Mouse (Mus musculus) MEL (cell line): ENCODE measurements around the gene Tapbp. TPM values are rescaled to one million over a fixed set of nuclear protein-coding genes. Genes with fewer than 3 reads are reported as not detected.
A peak's percentile ranks its signal among the peaks of the same experiment; 100 is the strongest.

Experiments used
- DNase-seq: peaks from one replicate; pipeline ENCODE4 v3.0.0; 2011; ENCODE audit warnings: low read depth, low spot score
- H3K27ac ChIP-seq: 2 replicates; pipeline ENCODE4 v1.5.1; 2012; ENCODE audit warnings: low read depth, mild to moderate bottlenecking, control low read depth, low read length, moderate library complexity; ENCODE audit not compliant: control insufficient read depth
- H3K27me3 ChIP-seq, 2 experiments: fragments of 150-350 bp in 1 of 2; sonication (generic) in 1 of 2; 2 replicates each; pipeline ENCODE4 v1.6.1; 2012; ENCODE audit warnings: low read length in 2 of 2, mild to moderate bottlenecking in 2 of 2, improper control_type of control experiment in 1 of 2, moderate library complexity in 1 of 2; ENCODE audit not compliant: insufficient read depth in 2 of 2, control insufficient read depth in 1 of 2
- H3K36me3 ChIP-seq, 2 experiments: 2 replicates each; pipeline ENCODE4 v1.6.1; 2012 to 2014; ENCODE audit warnings: low read length in 2 of 2, improper control_type of control experiment in 1 of 2, inconsistent platforms in 1 of 2, mild to moderate bottlenecking in 1 of 2; ENCODE audit not compliant: insufficient read depth in 2 of 2, control insufficient read depth in 1 of 2
- H3K4me1 ChIP-seq, 2 experiments: fragments of 150-350 bp in 1 of 2; sonication (generic) in 1 of 2; 2 replicates each; pipeline ENCODE4 v1.6.1; 2012; ENCODE audit warnings: low read length in 2 of 2, improper control_type of control experiment in 1 of 2, mild to moderate bottlenecking in 1 of 2; ENCODE audit not compliant: insufficient read depth in 2 of 2, control insufficient read depth in 1 of 2
- H3K4me3 ChIP-seq, 2 experiments: fragments of 150-350 bp in 1 of 2; sonication (generic) in 1 of 2; 2 replicates each; pipeline ENCODE4 v1.5.1; 2012; ENCODE audit warnings: low read depth in 2 of 2, low read length in 2 of 2, mild to moderate bottlenecking in 2 of 2, moderate library complexity in 2 of 2, control low read depth in 1 of 2, improper control_type of control experiment in 1 of 2; ENCODE audit not compliant: control insufficient read depth in 1 of 2, insufficient read depth in 1 of 2
- H3K79me2 ChIP-seq: 2 replicates; pipeline ENCODE4 v1.6.1; 2012; ENCODE audit warnings: mild to moderate bottlenecking, low read length, moderate library complexity; ENCODE audit not compliant: control insufficient read depth, poor library complexity, insufficient read depth
- H3K9ac ChIP-seq: 2 replicates; pipeline ENCODE4 v1.6.1; 2012; ENCODE audit warnings: low read depth, mild to moderate bottlenecking, control low read depth, low read length, moderate library complexity; ENCODE audit not compliant: control insufficient read depth, poor library complexity, severe bottlenecking
- H3K9me3 ChIP-seq: fragments of 150-350 bp; sonication (generic); replicated peaks from 2 replicates; pipeline ENCODE4 v1.6.1; 2012; ENCODE audit warnings: mild to moderate bottlenecking, low read length, improper control_type of control experiment, moderate library complexity; ENCODE audit not compliant: insufficient read depth
- CHD2 ChIP-seq: IDR thresholded peaks from 2 replicates; pipeline ENCODE4 v1.6.1; 2011; ENCODE audit warnings: low read length, improper control_type of control experiment
- CTCF ChIP-seq, 3 experiments: IDR thresholded peaks in 2 of 3; conservative IDR thresholded peaks in 1 of 3; 2 replicates each; pipeline ENCODE4 v1.5.1; 2011 to 2012; ENCODE audit warnings: low read length in 3 of 3, low read depth in 2 of 3, mild to moderate bottlenecking in 2 of 3, improper control_type of control experiment in 1 of 3, inconsistent platforms in 1 of 3, mixed read lengths in 1 of 3, moderate library complexity in 1 of 3; ENCODE audit not compliant: control insufficient read depth in 1 of 3, insufficient read depth in 1 of 3, poor library complexity in 1 of 3, severe bottlenecking in 1 of 3
- E2F4 ChIP-seq: IDR thresholded peaks from 2 replicates; pipeline ENCODE4 v1.6.1; 2011; ENCODE audit warnings: low read depth, low read length, improper control_type of control experiment, borderline replicate concordance
- ELF1 ChIP-seq: IDR thresholded peaks from 2 replicates; pipeline ENCODE4 v1.6.1; 2014; ENCODE audit warnings: low read depth, mild to moderate bottlenecking, inconsistent platforms, low read length, improper control_type of control experiment, moderate library complexity
- GATA1 ChIP-seq: IDR thresholded peaks from 2 replicates; pipeline ENCODE4 v1.6.1; 2011; ENCODE audit warnings: low read depth, low read length, improper control_type of control experiment
- KAT2A ChIP-seq: conservative IDR thresholded peaks from 2 replicates; pipeline ENCODE4 v1.6.1; 2012; ENCODE audit warnings: low read depth, low read length, improper control_type of control experiment, inconsistent platforms
- MAFK ChIP-seq: IDR thresholded peaks from 2 replicates; pipeline ENCODE4 v1.6.1; 2011; ENCODE audit warnings: low read depth, mild to moderate bottlenecking, low read length, improper control_type of control experiment, borderline replicate concordance
- MEF2A ChIP-seq: IDR thresholded peaks from 2 replicates; pipeline ENCODE4 v1.6.1; 2014; ENCODE audit warnings: low read depth, mild to moderate bottlenecking, inconsistent platforms, low read length, improper control_type of control experiment; ENCODE audit not compliant: poor library complexity, insufficient replicate concordance, severe bottlenecking; ENCODE audit errors: extremely low read depth
- MYB ChIP-seq: IDR thresholded peaks from 2 replicates; pipeline ENCODE4 v1.6.1; 2011; ENCODE audit warnings: mild to moderate bottlenecking, low read depth, low read length, improper control_type of control experiment
- MYC ChIP-seq: IDR thresholded peaks from 2 replicates; pipeline ENCODE4 v1.6.1; 2011; ENCODE audit warnings: low read depth, mild to moderate bottlenecking, low read length, improper control_type of control experiment, moderate library complexity
- NRF1 ChIP-seq: IDR thresholded peaks from 2 replicates; pipeline ENCODE4 v1.6.1; 2014; ENCODE audit warnings: low read depth, mild to moderate bottlenecking, inconsistent platforms, low read length, improper control_type of control experiment, moderate library complexity; ENCODE audit not compliant: poor library complexity, insufficient read depth, severe bottlenecking
- POLR2AphosphoS2 ChIP-seq: IDR thresholded peaks from 2 replicates; pipeline ENCODE4 v1.6.1; 2011; ENCODE audit warnings: low read length, improper control_type of control experiment
- POLR2AphosphoS5 ChIP-seq: IDR thresholded peaks from 2 replicates; pipeline ENCODE4 v1.6.1; 2012; ENCODE audit warnings: low read depth, borderline replicate concordance, mild to moderate bottlenecking, inconsistent platforms, low read length, moderate library complexity, mixed read lengths
- RAD21 ChIP-seq: IDR thresholded peaks from 2 replicates; pipeline ENCODE4 v1.6.1; 2011; ENCODE audit warnings: mild to moderate bottlenecking, low read depth, low read length, improper control_type of control experiment
- RCOR1 ChIP-seq: IDR thresholded peaks from 2 replicates; pipeline ENCODE4 v1.6.1; 2012; ENCODE audit warnings: low read depth, mild to moderate bottlenecking, inconsistent platforms, low read length, improper control_type of control experiment
- SMC3 ChIP-seq: IDR thresholded peaks from 2 replicates; pipeline ENCODE4 v1.6.1; 2011; ENCODE audit warnings: low read depth, low read length, improper control_type of control experiment
- TAL1 ChIP-seq: IDR thresholded peaks from 2 replicates; pipeline ENCODE4 v1.6.1; 2012; ENCODE audit warnings: mild to moderate bottlenecking, inconsistent platforms, low read length, moderate library complexity, mixed read lengths
- TCF12 ChIP-seq: IDR thresholded peaks from 2 replicates; pipeline ENCODE4 v1.6.1; 2014; ENCODE audit warnings: low read depth, mild to moderate bottlenecking, inconsistent platforms, low read length, improper control_type of control experiment, moderate library complexity
- UBTF ChIP-seq: IDR thresholded peaks from 2 replicates; pipeline ENCODE4 v1.6.1; 2012; ENCODE audit warnings: low read depth, mild to moderate bottlenecking, inconsistent platforms, low read length, improper control_type of control experiment, moderate library complexity, borderline replicate concordance; ENCODE audit not compliant: insufficient read depth
- USF1 ChIP-seq: IDR thresholded peaks from 2 replicates; pipeline ENCODE4 v1.6.1; 2014; ENCODE audit warnings: low read depth, mild to moderate bottlenecking, inconsistent platforms, low read length, improper control_type of control experiment, moderate library complexity
- USF2 ChIP-seq, 2 experiments: IDR thresholded peaks; 2 replicates each; pipeline ENCODE4 v1.6.1; 2011 to 2012; ENCODE audit warnings: improper control_type of control experiment in 2 of 2, low read length in 2 of 2, borderline replicate concordance in 1 of 2, inconsistent platforms in 1 of 2, low read depth in 1 of 2, mild to moderate bottlenecking in 1 of 2; ENCODE audit not compliant: insufficient read depth in 1 of 2
- ZMIZ1 ChIP-seq: IDR thresholded peaks from 2 replicates; pipeline ENCODE4 v1.6.1; 2012; ENCODE audit warnings: low read depth, mild to moderate bottlenecking, inconsistent platforms, low read length, improper control_type of control experiment, moderate library complexity
- ZNF384 ChIP-seq: IDR thresholded peaks from 2 replicates; pipeline ENCODE4 v1.6.1; 2012; ENCODE audit warnings: low read depth, mild to moderate bottlenecking, inconsistent platforms, low read length, improper control_type of control experiment
- polyA plus RNA-seq, 2 experiments: library from polyadenylated mRNA; stranded (reverse) in 1 of 2; unstranded in 1 of 2; fragments of >175 nt in 1 of 2; fragments of >200 nt in 1 of 2; gene quantifications; 2 replicates each; pipeline versions ENCODE4 v1.2.1 to v1.2.4; 2012; ENCODE audit warnings: low replicate concordance in 2 of 2, low read depth in 1 of 2; ENCODE audit not compliant: insufficient read length in 2 of 2, insufficient read depth in 1 of 2, missing spikeins in 1 of 2
- total RNA-seq: library from RNA; depleted of rRNA; stranded (reverse); fragments of 300-350 nt; gene quantifications from 2 replicates; pipeline ENCODE4 v1.2.3, GENCODE M21; 2012

Tapbp gene
- total and polyA plus RNA-seq, 3 experiments, result 24.3 to 33.3 TPM; not detected in 1

DNA sequence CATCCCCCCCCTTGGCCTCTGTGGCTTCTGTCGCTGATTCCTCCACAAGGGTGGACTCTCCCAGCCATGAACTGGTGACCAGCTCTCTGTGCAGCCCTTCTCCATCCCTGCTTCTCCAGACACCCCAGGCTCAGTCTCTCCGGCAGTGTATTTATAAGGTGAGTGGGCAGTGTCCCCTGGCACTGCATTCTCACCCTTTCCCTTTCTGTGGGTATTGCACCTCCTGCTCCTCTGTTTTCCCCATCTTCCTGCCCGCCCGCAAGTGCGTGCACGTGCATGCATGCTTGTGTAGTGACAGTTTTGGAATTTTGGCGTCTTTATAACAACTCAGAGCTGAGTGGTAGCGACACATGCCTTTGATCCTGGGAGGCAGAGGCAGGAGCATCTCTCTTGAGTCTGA lies 1.8 kb upstream of the Tapbp start:
- H3K36me3 ChIP-seq, result peaks cover 0 to 12% of the 10 kb centered on the region in 2 experiments
- TF ChIP-seq RAD21 (no peak), ELF1 (no peak), UBTF (no peak), MAFK (no peak), POLR2AphosphoS5 (no peak), MYC (no peak), RCOR1 (no peak), MYB (no peak), MEF2A (no peak), ZMIZ1 (no peak), CTCF (IDR thresholded peaks at IDR 0.05 in 2 of 3, conservative IDR thresholded peaks at IDR 0.05 in 1 of 3; ENCODE audit: control insufficient read depth in 1 of 3, insufficient read depth in 1 of 3, low read depth in 2 of 3, low read length in 3 of 3, poor library complexity in 1 of 3, severe bottlenecking in 1 of 3) (no peak), TCF12 (no peak), POLR2AphosphoS2 (no peak), NRF1 (no peak), USF1 (no peak), CHD2 (no peak), GATA1 (no peak), KAT2A (no peak), ZNF384 (no peak), USF2 (IDR thresholded peaks at IDR 0.05; ENCODE audit: borderline replicate concordance in 1 of 2, insufficient read depth in 1 of 2, low read depth in 1 of 2, low read length in 2 of 2) (no peak)
- no peak overlapping the region for H3K4me3 ChIP-seq
- H3K9me3 ChIP-seq, result no peaks in the 10 kb centered on the region
- DNase-seq, result no peak
- H3K27ac ChIP-seq, result no peak overlapping the region
- H3K79me2 ChIP-seq, result peaks cover 37% of the 10 kb centered on the region
- H3K4me1 ChIP-seq, result peaks cover 4 to 19% of the 10 kb centered on the region in 2 experiments; a peak in 2 of 4 replicates
- H3K27me3 ChIP-seq, result no peaks in the 10 kb centered on the region
- no peak overlapping the region for H3K9ac ChIP-seq

DNA sequence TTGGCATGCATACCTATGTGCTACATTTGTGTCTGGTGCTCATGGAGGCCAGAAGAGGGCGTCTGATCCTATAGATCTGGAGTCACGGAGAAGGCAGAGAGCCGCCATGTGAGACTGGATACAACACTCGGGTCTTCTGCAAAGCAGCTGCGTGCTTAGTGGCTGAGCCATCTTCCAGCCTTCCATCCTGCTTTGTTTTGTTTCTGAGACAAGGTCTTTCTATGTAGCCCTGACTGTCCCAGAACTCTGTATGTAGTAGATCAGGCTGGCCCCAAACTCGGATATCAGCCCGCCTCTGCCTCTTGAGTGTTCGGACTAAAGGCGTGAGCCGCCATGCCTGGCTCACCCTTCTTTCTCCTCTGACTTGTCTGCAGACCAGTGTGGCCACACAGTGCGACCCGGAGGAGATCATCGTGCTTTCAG lies 719 bp upstream of the Tapbp start:
- Histone ChIP-seq H3K9me3 (no peaks in the 10 kb centered on the region), H3K4me1 (peaks cover 4 to 19% of the 10 kb centered on the region in 2 experiments; a peak in 2 of 4 replicates), H3K79me2 (peaks cover 30% of the 10 kb centered on the region), H3K9ac (peak overlapping the region; percentile 20), H3K36me3 (peaks cover 0 to 12% of the 10 kb centered on the region in 2 experiments), H3K4me3 (peak overlapping the region; percentile 2 to 12; a peak in 2 of 4 replicates), H3K27me3 (no peaks in the 10 kb centered on the region), H3K27ac (peak overlapping the region; percentile 32)
- TF ChIP-seq USF1, result no peak
- no peak for TF ChIP-seq TAL1
- no peak for TF ChIP-seq MAFK
- peak; percentile 28 to 45 (median 44) for TF ChIP-seq CTCF (IDR thresholded peaks at IDR 0.05 in 2 of 3, conservative IDR thresholded peaks at IDR 0.05 in 1 of 3; ENCODE audit: control insufficient read depth in 1 of 3, insufficient read depth in 1 of 3, low read depth in 2 of 3, low read length in 3 of 3, poor library complexity in 1 of 3, severe bottlenecking in 1 of 3)
- peak; percentile 15; the same call in 1 of the 2 replicates for TF ChIP-seq SMC3
- no peak for TF ChIP-seq E2F4
- peak; percentile 50 for DNase-seq
